Mouse (Mus musculus) adrenal gland, postnatal 4 days (tissue): ENCODE data around the gene Get4. TPM values are rescaled to one million over a fixed set of nuclear protein-coding genes. Genes with fewer than 3 reads are reported as not detected.

Source experiments
- DNase-seq, 2 experiments: peaks; one replicate each; pipeline ENCODE4 v3.0.0; 2021 to 2022; ENCODE audit warnings: low spot score in 2 of 2, mixed read lengths in 2 of 2
- long read RNA-seq, 2 experiments: library from polyadenylated mRNA; stranded (forward); transcript quantifications; one replicate each; pipeline ENCODE4 v2.0.0; 2021
- total RNA-seq, 2 experiments: library from RNA; stranded (reverse); gene quantifications; 2 replicates each; pipeline ENCODE4 v1.2.3; 2021

Gene Get4
- 100 to 1,000 TPM; 102 to 118 TPM for total RNA-seq
- long read RNA-seq, experiment 1, transcript Get4-202 (9 exons, 1,180 nt), result minor isoform, 8 of 164 reads
- long read RNA-seq, experiment 1, transcript Get4-201 (9 exons, 2,107 nt), result major isoform, 113 of 164 reads
- long read RNA-seq, experiment 1, partial matches to known transcripts, result 3 of 164 reads
- long read RNA-seq, experiment 1, other reads (novel, unspliced or antisense), result 39 of 164 reads
- long read RNA-seq, experiment 2, transcript Get4-202 (9 exons, 1,180 nt), result minor isoform, 7 of 278 reads
- long read RNA-seq, experiment 2, transcript Get4-201 (9 exons, 2,107 nt), result major isoform, 179 of 278 reads
- long read RNA-seq, experiment 2, partial matches to known transcripts, result 20 of 278 reads
- long read RNA-seq, experiment 2, other reads (novel, unspliced or antisense), result 71 of 278 reads

DNA sequence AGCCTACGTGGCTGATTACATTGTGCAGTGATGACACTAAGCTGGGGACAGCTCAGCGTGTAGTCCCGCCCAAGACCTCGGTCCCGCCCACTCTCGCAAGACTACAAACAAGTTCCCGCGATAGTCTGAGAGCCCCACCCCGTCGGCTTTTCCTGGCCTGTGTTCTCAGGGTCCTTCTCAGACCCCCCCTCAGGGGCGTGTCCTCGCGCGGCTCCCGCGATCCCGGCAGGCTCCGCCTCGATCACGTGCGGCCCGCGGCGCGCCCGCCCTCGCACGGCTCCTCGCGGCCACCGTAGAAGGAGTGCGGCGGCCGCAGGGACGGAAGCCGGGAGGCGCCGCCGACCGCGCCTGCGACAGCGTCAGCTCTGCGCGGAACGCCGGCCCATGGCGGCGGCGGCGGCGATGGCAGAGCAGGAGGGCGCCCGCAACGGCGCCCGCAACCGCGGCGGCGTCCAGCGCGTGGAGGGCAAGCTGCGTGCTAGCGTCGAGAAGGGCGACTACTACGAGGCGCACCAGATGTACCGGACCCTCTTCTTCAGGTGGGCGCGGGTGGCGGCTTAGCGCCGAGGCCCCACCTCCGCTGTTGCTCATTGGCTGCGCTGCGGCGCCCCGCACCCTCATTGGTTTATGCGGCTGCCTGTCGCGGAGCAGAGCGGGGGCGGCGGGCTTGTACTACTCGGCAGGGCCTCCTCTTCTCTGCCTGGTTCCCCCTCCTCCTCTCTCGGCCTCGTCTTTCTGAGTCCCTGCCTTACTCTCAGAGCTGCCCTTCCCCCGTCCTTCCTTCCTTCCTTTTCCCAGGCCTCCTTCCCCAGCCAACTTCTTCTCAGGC, at the start of gene Get4:
Gene Get4 (plus strand): TSS at position 244 of the 829 bp plus-strand sequence.
- peak; percentile 94 to 99 for DNase-seq

DNA sequence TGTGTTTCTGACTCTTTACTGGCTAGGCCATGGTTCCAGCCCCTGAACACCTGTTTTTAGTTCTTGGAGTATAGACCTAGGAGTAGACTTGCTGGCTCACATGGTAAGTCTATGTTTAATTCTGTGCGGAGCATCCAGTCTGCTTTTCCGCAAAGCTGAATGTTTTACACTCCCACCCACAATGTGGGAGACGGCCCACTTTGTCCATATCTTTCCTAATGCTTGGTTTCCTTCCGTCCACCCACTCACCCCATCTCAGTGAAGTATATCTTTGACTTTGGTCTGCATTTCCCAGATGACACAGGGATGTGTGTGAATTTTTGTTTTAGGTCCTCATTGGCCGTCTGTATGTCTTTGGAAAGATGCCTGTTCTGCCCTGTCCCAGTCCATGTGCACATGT, 48.8 kb upstream of the Get4 start:
- no peak for DNase-seq

DNA sequence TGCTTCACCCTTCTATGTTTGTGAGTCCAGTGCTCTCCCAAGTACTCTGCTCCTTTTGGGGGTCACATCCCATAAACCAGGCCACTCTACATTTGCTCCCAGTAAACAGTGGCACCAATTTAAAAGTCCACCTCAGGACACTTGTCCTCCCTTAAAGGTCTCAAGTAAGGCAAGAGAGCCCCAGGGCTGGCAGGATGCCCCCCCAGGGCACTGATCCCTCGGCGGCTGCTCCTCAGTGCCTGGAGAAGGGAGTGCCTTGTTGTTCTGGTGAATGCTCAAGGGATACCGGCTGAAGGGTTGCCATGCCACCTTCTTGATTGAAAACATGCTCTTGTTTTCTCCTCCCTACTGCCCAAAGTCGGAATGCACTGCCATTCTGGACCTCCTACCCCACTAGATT, 46.0 kb upstream of the Get4 start:
- DNase-seq, result no peak

DNA sequence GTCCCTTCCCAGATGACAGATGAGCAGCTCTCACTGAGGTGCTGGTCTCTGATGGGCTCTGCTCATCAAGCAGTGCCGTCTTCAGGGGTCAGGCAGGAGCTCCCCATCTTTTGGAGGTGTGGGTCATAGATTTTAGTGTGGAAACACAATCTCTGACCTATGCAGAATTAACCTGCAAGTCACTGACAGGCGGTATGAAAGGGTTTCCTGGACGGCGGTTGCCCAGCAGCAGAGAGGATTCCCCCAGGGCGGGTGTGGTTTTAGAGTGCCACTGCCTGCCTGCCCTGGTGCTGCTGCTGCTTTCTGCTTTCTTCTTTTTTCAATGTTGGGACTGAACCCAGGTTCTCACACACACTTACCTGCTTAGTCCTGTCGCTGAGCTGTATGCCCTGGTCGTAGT, 45.6 kb upstream of the Get4 start:
- no peak for DNase-seq

DNA sequence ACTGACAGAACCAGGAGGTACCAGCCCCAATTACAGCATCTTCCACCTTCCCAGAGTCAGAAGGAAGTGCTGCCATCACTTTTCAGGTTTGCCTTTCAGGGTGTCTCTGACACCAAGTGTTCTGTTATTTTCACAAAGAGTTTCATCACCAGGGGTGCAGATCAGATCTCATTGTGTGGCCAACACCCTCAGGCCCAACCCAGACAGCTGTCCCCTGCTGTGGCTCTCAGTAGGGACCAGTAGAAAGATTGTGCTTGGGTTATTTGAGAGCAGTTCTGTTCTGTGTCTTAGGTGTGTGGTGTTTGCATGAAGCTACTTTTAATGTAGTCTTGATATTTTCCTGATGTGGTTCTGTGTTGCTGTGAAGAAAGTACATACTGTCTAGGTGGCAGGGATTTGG, 43.9 kb upstream of the Get4 start:
- no peak for DNase-seq

DNA sequence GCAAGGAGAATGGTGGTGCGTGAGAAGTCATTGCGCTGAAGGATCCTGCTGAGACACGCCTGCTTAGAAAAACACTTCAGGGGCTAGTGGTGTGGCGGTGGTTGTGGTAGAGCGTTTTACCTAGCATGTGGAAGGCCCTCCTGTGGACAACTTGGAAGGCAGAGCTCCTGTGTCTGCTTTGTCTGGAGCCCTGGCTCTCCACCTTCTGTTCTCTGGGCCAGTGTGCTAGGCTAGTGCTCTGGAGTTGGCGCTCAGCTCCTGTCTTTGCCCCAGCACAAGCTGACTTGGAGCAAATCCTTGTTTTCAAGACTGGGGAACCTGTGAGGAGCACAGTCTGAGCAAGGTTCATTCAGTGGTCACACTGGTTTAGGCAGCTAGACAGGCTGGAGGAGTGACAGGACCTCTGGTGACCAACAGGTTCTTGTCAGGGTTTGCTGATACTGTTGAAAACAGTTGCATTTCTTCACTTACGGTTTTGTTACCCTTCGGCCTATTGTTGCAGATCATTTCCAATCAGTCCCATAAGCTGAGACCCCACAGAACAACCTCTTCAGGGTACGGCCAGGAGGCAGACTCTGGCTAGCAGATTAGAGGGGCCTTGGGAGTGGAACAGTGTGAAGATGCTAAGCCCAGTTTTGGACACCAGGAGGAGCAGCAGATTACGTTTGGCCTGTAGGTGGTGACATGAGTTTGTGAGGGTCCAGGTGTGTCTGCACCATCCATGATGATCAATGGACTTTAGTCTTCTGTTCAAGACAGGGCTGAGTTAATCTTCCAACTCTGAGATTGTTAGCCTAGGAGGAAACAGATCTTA, 43.0 kb upstream of the Get4 start:
- DNase-seq, result no peak

DNA sequence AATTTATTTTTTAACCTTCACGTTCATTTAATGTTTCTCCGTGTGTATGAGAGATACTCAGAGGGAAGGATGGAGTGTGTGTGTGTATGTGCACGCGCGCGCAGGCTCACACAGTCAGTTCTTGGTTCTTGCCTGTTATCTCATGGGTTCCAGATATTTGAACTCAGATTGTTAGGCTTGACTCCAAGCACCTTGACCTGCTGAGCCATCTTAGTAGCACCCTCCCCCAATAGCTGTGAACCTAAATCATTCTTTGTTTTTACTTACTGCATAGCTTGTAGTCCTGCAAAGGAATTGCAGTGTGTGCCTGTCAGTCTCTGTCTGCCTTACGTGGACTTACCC, 42.5 kb upstream of the Get4 start:
- no peak for DNase-seq

DNA sequence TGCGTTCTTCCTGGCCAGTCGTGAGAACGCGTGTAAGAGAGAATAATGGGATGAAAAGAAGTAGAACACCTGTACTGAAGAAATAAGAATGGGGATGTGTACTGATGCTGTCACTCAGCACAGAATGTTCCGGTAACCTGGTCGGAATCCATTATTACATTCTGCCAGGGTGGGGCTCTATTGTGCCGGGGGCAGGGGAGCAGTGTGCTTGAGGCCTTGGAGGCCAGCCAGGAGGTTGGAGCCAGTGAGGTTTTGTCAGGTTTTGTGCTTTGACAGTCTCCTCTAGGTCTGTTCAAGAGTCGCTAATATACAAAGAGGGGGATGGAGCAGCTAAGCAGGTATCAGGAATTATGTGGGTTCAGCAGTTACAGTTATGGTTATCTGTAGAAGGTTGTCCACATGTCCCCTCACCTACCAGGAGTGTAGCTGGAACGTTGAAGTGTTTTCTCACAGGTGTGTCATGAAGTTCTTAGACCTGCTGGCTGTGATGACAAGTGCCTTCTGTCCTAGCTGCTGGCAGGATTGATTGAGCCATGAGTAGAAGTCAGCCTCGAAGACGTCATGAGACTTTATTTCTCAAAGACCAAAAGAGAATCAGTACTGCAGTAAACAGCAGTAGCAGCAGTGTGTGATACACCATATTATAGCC, 40.3 kb upstream of the Get4 start:
- no peak for DNase-seq

DNA sequence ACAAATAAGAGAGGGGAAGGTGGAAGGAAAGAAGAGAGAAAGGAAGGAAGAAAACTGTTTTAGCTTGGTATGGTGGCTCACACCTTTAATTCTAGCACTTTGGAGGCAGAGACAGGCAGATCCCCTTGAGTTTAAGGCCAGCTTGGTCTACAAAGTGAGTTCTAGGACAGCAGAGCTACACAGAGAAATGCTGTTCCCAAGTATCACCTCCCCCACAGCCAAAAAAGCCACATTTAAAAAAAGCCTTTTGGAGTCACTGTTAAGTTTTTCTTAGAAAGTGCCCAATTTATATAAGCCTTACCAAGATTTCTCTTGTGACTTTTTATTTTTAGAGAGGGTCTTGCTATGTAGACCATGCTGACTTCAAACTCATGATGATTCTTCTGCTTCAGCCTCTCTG, 37.8 kb upstream of the Get4 start:
- DNase-seq, result no peak

DNA sequence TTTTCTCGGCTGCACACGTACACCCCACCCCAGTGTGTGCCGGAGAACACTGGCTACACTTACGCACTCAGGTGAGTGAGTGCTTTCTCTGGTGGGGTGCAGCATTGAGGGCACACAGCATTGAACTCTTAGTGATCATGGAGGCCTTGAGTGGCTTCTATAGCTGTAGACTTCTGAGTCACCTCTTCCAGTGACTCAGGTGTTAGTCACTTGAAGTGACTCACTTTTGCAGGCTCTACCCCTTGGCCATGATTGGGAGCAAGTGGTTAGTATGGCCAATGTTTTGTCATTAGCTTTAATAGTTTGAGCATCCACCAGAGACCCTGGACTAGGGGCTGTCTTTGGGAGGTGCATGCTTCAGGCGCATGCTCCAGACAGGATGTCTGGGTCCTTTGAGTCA, 36.9 kb upstream of the Get4 start:
- no peak for DNase-seq

DNA sequence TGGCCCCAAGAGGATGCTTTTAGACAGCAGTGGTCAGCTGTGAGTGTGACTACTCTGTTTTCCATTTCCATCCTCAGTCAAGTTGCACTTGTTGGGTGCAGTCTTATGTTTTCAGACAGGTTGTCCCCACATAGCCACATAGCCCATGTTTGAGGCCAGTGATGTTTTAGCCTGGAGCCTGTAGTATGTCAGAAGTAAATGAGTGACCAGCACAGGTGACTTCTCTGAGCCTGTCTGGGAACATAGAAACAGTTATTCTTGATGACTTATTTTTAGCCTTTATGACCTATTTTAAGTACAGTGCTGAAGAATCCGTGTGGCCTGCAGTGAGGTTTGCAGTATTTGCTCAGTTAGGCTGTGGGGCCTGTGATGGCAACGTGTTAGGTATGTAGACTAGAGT, 36.0 kb upstream of the Get4 start:
- DNase-seq, result no peak

DNA sequence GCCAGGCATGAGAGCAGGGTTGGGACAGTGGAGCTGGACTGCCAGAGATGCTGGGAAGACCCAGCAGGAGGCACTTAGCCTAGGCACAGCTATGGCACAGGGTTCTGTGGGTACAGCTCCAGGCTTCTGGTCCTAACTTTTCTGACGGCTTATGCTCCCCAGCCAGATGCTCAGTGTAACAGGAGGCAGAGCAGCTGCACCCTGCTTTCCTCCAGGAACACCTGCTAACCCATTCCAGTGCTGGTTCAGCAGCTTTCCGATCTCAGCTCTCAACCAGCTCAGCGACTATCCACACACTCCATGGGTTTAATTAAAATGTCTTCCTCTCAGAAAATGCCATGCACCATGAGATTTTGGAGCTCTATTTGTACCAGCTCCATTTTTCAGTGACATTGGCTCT, 35.4 kb upstream of the Get4 start:
- DNase-seq, result no peak

DNA sequence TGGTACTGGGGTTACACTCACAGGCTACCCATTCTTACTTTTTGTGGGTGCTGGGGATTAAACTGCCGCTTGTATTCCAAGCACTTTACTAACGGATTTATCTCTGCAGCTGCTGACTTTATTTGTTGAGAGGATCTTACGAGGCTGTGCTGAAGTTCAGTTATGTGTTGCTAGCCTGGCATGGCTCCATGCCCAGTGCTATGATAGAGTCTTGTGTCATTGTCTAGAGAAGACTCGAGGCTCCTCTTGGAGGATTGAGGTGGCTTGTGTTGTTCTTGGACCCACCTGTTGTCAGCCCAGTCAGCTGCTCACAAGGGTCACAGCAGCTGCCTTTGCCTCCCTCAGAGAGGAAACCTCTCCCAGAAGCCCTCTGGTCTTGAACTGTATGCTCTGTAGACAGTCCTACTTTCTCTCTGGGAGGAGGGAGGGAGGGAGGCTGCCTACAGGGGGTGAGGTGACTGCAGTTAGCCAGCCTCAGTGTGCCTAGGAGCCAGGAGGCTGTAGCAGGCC, 32.1 kb upstream of the Get4 start:
- no peak for DNase-seq

DNA sequence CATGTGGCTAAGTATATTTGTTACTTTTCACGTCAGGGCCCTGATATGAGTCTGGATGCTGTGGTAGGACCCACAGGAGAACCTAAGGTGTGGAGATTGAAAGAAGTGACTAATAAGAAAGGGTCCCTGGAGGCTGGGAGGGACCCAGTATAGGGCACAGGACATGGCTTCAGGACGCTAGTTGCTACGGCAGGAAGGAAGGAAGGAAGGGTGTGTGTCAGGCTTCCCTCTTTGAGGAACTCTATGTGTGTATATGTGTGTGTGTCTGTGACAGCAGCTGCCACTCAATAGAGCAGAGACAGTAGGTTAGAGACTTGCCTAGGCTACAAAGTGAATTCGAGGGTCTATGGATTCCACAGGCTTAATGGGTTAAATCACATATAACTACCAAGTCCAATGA, 31.5 kb upstream of the Get4 start:
- DNase-seq, result no peak

DNA sequence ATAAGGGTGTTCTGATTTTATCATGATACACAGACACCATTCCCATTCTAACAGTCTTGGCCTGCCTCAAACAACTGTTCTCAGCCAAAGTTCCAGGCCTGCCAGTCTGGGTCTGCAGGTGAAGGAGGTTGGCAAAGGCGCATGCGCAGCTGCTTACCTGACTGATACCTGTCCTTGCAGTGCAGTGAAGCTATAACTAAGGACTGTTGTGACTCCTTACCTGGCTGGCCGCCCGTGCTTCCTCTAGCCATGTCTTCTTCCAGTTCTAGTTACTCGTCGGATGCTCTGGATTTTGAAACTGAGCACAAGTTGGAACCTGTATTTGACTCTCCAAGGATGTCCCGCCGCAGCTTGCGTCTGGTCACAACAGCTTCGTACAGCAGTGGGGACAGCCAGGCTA, 28.8 kb upstream of the Get4 start:
- no peak for DNase-seq

DNA sequence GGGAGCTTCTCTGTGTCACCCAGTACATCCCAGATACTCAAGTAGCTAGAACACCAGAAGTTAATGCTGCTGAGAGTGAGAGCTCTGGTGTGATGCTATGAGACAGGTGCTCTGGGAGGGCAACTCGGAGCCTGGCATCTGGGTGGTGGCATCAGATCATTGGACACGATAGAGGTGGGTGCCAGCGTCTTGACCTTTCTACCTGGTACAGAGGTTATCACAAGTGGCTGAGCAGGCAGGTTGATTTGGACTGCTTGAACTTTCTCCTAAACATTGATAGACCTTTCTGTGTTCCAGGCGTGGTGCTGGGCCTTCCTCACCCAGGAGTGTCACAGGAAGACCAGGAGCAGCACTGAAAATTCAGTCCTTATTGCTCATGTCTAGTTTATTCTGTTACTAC, 24.9 kb upstream of the Get4 start:
- no peak for DNase-seq

DNA sequence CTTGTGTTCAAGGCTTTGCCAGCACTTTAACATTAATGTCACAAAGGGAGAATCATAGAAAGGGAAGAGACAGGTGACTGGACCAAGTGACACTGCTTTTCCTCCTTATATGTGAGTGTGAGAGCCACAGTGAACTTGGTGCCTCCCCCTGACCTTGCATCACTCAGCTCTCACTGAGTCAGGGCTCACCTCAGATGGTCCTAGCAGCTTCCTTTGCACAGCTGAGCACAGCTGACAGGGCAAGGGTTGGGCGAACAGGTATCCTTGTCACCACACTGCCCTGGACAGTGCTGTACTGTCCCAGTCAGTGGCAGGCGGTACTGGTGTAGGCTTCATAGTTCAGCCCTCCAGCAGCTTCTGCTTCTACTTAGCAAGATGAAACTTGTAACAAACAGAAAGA, 24.5 kb upstream of the Get4 start:
- DNase-seq, result no peak

DNA sequence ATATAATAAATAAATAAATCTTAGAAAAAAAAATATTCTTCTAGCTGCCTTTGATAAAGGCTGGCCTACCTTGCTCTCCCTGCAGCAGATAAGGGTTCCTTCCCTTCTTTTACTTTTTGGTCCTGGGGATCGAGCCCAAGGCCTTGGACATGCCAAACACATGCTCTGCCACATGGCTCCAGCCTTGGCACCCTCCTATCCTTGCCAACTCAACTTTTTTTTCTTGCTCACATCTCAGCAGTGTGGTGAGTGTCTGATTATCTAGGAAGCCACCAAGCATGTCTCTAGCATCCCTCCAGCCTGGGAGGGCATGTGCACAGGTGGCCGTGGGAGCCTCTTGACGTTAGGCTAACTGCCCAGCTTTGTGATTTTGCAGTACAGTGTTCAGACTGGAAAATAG, 23.8 kb upstream of the Get4 start:
- no peak for DNase-seq

DNA sequence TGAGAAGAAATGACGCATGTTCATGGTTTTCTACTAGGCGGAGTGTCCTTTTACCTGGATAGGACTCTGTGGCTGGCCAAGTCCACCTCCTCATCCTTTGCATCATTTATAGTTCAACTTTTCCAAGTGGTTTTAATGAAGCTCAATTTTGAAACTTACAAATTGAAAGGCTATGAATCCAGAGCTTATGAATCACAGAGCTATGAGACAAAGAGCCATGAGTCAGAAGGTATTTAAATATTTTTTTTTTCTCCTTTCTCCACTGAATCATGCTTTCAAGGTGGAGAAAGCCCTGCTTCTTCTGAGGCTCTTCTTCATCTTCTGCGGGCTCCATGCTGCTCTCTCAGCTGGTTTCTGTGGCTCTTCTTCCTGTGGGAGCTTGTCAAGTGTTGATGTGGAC, 22.4 kb upstream of the Get4 start:
- no peak for DNase-seq

DNA sequence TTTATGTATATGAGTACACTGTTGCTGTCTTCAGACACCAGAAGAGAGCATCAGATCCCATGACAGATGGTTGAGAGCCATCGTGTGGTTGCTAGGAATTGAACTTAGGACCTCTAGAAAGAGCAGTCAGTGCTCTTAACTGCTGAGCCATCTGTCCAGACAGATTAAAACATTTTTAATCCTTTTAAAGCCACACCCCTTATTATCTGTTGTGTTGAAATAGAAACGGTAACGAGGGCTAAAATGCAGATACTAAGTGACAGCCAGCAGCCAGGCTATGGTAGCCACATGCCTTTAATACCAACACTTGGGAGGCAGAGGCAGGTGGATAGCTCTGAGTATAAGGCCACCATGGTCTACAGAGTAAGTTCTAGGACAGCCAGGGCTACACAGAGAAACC, 20.0 kb upstream of the Get4 start:
- DNase-seq, result no peak

DNA sequence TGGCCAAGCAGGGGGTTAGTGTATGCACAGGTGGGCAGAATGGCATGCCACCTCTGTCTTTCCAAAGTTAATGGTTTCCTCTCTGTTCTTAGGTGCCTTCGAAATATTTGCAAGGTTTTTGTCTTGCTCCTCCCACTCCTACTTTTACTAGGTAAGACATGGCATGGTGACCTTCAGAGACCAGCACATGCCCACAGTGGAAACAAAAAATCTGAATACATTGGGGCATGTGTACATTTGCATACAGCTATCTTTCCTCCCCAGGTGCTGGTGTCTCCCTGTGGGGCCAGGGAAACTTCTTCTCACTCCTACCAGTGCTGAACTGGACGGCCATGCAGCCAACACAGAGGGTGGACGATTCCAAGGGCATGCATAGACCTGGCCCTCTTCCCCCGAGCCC, 17.7 kb upstream of the Get4 start:
- DNase-seq, result no peak
